Mouse (Mus musculus) layer of hippocampus, postnatal 14 days (tissue): ENCODE measurements around the gene Fam20a. TPM values are rescaled to one million over a fixed set of nuclear protein-coding genes. Genes with fewer than 3 reads are reported as not detected.

Source experiments
- DNase-seq, 2 experiments: peaks; one replicate each; pipeline ENCODE4 v3.0.0; 2021 to 2022; ENCODE audit warnings: low spot score in 2 of 2, mixed read lengths in 1 of 2
- total RNA-seq, 2 experiments: library from RNA; stranded (reverse); gene quantifications; 2 replicates each; pipeline ENCODE4 v1.2.3; 2021

The Fam20a gene
- total RNA-seq, 2 experiments from 2014 or later, result 18.7 to 21.0 TPM

DNA sequence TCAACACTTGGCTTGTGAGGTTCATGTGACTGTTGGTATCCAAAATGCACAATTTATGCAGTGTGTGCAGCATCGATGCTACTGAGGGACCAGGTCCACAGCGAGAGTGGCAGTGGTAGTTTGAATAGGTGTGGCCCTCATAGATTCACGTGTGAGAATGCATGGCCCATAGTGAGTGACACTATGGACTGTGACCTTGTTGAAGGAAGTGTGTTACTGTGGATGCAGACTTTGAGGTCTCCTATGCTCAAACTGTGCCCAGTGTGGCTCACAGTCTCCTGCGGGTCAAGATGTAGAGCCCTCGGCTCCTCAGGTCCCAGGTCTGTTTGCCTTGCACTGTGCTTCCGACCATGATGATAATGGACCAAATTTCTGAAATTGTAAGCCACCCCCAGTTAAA lies 39.9 kb downstream of the Fam20a start:
- no peak for DNase-seq

DNA sequence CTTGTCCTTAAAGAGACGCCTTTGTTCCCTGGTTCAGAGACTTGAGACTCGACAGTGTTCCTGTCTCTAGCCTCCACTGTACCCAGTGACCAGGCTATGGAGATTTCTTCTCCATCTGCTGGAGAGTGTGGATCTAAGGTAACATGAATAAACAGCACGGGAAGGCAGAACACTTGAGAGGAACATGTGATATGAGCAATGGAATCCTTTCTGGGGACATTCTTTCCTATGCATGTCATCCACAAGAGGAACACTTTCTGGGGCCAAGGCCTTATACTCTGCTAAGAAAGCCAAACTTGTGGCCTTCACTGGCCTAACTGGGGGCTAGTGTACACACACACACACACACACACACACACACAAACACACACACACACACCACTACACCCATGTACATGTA lies 40.5 kb downstream of the Fam20a start:
- DNase-seq, result no peak

DNA sequence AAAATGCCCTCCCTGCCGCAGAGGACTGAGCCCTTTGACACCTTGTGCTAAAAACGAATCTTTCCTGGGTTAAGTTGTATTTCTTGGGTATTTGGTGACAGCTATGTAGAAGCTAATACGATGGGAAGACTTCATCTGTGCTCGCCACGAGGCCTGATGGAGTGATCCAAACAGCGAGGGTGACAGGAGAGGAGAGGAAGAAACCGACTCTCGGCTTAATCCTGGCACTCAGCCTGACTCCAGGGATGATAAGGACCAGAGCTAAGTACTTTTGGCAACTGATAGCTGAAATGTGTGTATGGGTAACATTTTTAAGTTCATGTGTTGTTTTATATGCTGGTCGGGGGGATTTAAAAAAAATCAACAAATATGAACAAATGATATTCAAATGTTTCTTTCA lies 41.1 kb downstream of the Fam20a start:
- DNase-seq, result no peak

DNA sequence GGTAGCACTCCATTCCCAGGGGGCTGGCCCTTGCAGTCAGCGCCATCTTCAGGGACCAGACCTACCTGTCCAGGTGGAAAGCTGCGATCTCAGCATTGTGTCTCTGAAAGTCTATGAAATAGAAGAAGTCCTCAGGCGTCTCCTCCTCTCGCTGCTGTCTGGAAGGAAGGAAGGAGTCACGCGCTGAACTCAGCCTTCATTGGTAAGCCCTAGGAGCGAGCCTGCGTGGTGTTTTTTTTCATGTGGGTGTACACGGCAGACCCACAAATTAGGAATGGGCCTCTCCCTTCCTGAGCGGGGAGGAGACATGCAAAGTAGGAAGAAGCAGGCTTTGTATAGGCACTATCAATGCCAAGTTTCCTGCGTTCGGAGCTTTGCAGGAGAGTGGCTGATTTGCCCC lies 43.8 kb downstream of the Fam20a start:
- DNase-seq, result no peak

DNA sequence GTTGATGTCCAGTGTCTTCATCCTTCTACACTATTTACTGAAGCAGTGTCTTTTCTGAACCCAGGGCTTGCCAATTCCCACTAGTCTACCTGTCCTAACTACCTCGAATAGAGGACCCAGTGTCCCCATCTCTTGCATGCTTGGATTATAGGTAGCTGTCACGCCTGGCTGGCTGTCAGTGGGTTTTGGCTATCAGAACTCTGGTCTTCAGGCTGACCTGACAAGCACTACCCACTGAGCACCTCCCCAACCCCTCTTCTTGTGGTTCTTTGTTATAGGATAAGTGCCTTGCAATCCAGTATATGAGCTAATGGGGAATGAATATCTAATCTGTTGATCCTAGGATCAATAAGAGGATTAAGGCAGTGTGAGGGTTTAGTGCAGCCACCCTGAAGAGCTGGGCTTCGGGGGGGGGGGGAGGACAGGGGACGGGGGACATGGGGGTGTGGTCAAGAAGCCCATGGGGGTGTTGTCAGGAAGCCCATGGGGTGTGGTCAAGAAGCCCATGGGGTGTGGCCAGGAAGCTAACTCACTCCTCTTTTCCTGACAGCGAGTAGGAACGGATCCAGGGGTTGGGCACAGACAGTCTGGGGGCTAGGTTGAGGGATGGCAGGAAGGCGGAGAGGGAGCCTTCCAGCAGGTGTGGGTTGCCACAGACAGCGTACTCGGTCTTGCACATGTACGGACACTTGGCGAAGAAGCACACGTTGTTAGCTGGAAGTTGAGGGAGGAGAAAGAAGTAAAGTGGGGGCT lies 45.3 kb downstream of the Fam20a start:
- DNase-seq, result no peak

DNA sequence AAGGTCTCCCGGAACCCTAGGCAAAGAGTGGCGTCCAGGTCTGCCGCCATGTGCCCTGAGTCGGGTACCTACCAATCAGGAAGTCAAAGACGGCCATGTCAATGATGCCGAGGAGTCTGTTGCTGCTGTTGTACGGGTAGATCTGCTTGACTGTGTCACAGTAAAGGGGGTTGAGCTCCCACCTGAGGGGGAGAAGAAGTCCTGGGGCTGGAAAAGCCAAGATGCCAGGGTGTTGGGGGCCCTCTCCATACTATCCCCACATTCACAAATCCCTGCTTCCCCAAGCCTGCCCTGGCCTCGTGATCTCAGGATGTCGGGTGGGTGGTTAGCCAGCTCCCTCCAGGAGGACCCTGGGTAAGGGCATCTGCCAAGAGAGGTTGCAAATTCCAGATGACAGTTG lies 46.3 kb downstream of the Fam20a start:
- no peak for DNase-seq

DNA sequence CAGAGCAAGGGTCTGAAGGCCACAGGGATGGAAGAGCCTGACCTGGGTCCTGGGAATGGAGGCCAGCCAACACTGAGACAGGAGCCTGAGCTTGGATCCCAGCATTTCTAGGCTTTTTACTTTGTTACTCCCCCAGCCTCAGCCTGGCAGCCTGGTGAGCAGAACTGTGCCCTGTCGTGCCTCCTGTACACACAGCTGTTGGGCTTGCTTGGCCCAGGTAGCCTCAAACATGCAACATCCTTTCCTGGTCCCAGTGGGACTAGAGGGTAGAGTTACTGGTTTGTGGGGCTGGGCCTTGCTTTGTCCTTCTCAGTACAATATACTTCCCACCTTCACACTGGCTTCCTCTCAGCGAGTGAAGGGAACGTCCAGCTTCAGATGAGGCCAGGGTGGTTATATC lies 46.9 kb downstream of the Fam20a start:
- DNase-seq, result no peak

DNA sequence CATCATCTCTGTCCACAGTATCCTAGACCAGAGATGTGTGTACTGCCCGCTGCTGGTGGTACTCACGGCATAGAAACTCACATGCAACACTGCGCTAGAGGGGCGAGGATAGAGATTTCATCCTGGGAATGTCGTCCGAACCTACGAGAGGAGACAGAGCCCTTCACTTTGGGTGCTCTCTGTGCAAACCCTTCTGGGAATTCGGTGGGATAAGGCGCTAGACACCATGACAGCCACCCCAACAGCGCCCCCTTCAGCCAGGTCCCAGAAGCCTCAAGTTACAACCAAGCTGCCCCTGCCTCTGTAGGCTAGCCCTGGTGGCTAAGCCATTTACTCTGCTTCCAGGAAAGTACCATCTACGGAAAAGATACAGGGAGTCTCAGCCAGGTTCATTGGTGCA lies 47.5 kb downstream of the Fam20a start:
- DNase-seq, result no peak

DNA sequence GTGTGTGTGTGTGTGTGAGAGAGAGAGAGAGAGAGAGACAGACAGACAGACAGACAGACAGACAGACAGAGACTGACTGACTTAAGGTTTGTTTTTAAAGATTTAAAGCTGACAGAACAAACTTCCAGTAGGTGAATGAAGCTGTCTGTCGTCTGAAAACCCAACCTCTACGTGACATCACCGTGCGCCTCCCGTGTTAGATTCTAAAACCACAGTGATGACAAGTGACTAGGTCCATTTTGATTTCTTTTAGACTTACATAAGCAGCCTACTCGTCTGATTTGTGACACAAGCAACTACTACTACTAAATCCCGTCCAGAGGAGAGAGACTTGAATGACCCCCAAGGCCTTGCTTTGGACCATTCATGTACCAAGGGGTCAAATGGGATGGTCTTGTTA lies 48.3 kb downstream of the Fam20a start:
- no peak for DNase-seq

DNA sequence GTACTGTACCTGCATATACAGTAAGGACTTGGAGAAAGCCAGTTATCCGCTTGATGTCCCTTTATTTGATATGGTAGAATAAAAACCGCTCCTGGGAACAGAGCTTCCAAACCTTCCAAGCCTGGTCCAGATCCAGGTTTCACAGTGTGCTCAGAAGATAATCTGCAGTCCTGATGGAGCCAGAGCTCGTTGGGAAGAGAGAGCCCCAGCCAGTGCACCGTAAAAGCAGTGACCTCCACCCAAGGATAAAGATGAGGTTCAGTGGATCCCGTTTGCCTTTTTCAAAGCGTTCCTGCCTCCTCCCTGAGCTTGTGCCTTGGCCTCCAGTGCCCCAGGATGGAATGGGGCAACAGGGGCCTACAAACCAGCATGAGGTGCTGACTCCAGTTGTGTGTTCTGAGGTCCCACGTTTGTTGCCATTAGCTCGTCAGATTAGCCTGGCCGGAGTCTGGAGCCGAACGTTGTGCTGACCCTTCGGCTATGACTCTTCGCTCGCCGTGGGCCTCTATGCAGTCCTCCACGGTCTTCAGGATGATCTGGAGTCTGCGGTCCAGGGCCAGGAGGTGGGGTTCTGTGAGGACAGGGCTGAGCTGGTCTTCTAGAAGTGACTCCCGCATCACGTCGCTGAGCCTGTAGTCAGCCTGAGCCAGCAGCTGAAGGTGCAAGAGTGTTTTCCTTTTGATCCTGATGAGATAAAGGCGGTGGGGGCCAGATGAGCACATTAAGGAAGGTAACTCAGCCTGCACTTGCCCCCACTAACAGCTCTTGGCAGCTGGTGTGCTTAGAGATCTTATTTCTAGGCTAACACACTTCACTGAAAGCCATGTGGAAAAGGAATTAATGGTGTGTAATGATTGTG lies 49.0 kb downstream of the Fam20a start:
- DNase-seq, result no peak

DNA sequence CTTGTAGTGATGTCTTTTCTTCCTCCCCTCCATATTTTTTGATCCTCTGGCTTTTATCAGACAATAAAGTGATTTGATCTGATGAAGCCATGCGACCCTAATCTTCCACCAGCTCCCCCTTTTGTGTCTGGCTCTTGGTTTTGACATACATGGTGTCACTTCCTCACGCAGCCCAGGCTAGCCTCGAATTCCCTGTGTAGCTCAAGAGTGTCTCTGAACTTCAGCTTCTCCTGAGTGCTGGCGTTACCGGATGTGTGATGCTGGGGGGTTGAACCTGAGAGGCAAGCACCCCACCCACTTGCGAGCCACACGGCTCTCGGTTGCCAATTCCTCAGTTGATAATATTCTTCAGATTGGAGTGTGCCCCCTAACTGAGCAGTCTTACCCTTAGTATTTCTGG lies 49.7 kb downstream of the Fam20a start:
- DNase-seq, result no peak

DNA sequence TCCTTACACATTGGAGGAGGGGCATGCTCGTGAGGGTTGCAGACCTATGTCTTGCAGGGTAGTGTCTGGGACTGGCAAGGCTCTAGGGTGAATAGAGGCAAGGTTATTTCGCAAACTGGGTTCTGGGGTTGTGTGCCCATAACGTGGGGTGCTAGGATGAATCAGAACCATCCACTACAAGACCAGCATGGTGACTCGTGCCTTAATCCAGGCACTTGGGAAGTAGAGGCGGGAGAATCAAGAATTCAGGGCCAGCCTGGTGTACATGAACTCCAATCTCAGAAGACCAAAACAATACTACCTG lies 50.1 kb downstream of the Fam20a start:
- no peak for DNase-seq

DNA sequence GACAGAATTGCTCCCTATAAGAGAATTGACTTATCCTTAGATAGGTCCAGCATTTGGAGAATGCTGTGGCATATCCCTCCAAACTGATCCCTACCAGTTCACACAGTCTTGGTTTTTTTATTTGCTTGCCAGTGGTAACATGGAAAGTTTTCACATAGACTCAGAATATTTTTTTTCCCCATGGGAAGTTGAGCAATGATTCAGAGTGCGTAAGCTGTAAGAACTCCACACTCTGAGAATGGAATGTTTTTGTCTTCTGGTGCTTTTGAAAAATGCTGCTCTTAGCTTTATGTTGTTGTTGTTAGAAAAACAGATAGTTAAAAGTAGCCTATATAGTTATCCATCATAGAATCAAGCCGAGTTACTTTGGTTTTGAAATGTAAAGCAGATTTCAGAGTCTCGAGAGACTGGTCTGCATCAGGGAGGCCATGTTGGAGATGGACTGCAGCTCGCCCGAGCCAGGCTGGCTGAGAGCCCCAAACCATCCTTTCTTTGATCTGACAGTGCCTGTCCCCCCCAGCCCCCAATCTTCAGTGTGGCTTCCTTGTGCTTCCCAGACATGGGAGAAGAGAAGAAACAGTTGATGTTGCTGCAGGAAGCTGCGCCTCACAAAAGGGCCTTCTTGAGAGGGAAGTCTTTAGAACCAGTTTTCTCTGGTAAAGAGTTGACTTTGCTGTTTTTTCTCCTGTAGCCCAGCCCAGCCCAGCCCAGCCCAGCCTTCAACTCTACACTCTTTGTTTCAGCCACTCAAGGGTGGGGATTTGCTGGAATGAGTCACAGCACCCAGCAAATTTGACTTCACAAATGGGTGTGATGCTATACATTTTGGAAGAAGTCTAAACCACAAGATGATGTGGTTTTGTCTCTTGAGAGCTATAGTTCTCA lies 50.7 kb downstream of the Fam20a start:
- DNase-seq, result no peak

DNA sequence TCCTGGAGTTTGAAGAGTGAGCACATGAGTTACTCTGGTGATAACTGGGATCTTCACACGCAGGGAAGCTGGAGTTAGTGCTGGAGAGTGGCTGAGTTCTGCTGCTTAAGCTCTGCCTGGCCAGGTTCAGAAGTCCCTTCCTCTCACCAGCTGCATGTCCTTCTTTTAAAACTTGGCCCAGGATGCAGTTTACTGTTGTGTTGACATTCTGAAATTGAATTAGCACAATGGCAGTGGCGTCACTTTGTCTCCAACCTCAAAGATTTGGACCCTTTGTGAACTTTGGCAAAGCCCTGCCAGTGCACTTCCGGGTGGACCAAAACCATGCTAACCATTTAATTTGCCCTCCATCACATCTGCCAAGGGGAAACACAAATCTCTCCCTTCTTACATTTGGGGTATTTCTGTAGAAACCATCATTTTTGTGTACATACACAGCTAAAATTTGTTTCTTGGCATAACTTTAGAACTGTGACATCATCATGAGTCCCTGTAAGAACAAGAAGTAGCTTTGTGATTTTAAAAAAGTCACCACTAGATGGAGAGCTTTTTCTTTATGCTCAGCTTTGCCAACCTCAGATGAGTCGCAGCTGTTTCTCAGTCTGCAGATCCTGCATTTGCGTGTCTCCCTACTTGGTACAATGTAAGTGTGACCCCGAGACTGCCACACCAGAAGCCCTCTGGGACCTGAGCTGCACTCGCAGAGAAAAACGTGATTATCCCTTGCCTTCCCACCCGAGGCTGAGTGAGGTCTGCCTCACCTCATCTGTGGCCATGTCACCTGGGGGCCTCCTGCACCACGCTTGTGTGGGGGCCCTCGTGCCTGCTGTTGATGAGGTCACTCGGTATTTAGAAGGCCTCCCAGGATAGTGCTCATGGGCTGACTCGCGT lies 51.8 kb downstream of the Fam20a start:
- no peak for DNase-seq

DNA sequence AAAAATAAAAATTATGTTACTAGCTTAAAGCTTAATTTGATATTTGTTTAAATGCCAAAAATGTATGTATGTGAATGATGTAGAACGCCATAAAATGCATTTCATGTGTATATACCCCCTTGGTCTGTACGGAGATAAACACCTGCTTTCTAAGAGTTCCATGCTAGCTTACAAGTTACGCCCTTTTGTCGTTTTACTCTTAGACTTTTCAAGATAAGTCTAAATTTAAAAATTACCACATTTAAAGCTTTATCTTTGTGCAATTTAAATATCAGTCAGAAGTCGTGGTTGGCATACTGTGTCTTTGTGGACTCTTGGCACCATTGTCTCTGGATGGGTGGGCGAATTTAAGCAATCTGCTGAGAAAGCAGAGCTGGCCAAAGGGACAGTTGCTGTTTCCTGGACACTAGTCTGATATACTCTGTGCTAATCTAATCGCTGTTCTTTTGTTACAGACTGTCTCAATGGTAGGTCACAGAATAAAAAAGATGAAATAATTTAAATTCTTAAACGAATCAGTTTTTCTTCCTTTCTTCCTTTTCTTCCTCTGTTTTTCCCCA lies 52.9 kb downstream of the Fam20a start:
- no peak for DNase-seq

DNA sequence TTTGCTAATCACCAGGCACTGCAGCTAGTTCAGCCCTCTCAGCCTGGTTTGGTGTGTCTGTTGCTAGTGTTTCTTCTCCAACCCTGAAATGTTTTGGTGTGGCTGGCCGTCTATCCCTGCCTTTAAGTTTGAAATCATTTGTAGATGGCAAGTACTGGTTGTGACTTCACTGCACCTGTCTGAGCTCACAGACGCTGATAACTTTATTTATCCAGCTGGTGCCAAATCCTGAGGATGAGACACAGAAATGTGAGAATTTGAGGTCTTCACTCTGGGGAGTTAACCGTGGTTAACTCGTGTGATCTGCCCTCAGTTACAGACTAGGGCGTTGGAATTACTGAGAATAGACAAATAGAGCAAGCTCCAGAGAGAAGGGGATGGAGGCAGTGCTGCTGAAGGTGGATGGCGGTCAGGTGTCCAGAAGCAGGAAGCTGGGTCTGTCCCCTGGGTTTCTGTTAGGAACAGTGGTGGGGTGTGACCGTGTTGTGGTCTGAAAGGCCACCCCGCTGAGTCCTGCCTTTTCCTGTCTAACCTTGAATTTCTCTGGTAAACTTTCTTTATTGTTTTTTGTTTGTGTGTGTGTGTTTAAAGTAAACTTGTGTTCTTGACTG lies 53.9 kb downstream of the Fam20a start:
- DNase-seq, result no peak

DNA sequence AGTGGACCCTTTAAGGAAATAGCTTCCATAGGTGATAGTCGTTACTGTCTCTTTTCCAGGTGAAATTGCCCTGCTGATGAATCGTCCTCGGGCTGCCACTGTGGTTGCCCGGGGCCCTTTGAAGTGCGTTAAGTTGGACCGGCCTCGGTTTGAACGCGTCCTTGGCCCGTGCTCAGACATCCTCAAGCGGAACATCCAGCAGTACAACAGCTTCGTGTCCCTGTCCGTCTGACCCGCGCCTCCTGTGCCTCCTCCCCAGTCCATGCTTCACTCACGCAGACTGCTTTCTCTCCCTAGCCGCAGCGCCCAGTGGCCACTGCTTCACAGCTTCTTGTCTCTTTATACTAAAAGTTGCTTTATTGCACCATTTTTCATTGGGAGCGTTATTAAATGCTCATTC lies 54.7 kb downstream of the Fam20a start:
- DNase-seq, result no peak

DNA sequence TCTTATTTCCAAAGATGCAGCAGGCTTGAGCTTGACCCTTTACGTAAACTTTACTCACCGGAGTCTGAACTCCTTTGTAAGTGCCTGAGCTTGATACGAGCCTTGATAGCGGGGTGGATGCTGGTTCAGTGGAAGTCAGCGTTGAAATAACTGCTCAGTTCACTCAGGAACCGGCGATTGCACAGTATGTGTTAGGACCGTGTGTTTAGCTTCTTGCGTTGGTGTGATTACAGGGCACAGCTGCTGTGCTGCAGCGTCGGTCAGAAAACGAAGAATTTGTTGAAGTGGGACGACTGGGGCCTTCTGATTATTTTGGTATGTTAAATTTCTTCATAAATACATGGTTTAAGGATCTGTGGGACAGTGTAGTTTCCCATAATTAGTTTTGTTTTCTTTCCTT lies 55.7 kb downstream of the Fam20a start:
- DNase-seq, result no peak

DNA sequence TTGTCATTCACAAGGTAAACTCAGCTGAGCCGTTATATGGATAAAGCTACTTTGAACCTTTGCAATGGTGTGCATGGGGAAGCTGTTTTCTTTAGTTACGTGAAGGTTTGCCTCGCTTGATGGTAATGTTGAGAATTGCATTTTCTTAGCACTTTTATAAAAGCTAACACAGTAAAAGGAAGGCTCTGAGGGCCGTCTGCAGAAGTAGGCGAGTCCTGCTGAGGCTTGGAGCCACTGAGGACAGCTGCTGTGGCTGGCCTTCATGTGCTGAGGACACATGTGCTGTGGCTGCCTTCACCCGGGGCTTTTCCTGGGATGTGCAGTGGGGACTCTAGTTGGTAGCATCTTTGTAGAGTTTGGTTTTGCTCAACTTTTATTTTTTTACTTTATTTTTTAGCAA lies 56.7 kb downstream of the Fam20a start:
- DNase-seq, result no peak

DNA sequence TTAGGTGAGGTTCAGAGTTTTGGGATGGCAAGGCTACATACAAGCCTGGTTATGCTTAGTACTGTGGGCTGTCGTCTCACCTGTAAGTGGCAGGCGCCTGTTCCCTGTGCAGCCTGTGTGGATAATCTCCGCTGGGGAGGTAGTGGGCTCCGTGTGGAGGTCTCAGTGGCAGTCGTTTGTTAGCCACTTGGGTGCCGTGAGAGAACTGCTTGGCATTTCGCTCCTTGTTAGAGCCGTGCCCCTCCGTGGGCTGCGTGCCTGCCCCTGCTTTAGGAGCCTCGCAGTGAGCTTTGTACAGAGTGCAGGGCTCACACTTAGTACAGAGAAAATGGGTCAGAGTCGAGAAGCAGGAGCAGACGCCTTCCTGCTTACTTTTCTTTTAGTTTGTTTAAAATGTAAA lies 57.8 kb downstream of the Fam20a start:
- no peak for DNase-seq
